Mouse (Mus musculus) G1E-ER4 (cell line): ENCODE results near the gene Gad2. TPM values are rescaled to one million over a fixed set of nuclear protein-coding genes. Genes with fewer than 3 reads are reported as not detected.

Source experiments
- GATA1 ChIP-seq: IDR thresholded peaks from one replicate; pipeline ENCODE4 v1.8.0; 2012; ENCODE audit warnings: low read length, inconsistent platforms
- polyA plus RNA-seq: library from polyadenylated mRNA; stranded (reverse); fragments of >175 nt; gene quantifications from 2 replicates; pipeline ENCODE4 v1.2.3, GENCODE M21; 2012

The Gad2 gene
- polyA plus RNA-seq, 1 experiment = not detected

DNA sequence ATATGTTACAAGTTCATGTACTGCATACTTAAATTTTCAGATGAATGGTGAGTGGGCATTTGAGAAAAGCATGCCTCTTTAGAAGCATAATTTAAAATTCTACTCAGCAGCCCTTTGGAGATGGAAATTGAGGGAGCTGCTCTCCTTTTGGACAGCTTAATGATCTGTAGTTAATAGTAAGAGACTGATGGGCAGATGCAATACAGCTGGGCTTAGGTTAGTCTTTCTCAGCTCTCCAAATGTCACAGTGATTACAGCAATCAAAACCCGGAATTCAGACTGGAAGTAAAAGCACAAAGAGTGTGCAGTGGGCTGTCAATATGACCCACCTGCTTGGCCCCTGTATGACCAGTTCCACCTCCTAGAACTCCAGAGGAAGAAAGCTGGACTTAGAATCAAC, 24.1 kb downstream of the Gad2 start:
- no peak for TF ChIP-seq GATA1

DNA sequence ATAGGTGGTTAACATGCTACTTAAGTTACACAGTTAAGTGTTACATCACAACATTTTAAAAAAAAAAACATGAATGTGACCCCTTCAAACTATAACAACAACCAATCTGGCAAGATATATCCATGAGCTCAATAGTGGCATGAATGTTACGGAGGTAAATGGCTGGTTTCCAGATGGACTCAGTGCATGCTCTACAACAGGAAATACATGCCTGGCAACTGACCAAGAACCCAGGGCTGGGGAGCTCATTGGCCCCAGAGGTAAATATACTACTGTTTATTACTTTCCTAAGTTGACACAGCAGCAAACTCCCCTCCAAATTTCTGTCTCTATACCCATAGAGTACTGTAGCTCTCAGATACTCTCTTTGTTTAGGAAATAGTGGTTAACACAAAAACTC, 26.4 kb downstream of the Gad2 start:
- TF ChIP-seq GATA1 = no peak

DNA sequence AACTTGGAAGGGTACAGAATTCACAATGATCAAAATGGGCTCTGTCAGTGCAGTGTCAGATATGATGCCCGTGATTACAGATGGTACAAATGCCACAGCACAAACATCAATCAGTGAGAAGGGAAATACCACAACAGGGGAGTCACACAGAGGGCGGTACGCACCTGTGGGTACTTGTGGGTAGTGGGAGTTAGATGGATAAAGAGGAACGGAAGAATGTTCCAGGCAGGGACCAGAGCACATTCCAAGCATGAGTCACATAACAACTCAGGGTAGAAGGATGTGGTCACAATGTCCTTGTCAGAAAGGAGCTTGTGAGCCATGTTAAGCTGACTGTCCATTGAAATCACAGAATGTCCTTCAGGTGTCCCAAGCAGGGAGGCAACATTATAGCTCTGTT, 29.8 kb downstream of the Gad2 start:
- TF ChIP-seq GATA1 = no peak

DNA sequence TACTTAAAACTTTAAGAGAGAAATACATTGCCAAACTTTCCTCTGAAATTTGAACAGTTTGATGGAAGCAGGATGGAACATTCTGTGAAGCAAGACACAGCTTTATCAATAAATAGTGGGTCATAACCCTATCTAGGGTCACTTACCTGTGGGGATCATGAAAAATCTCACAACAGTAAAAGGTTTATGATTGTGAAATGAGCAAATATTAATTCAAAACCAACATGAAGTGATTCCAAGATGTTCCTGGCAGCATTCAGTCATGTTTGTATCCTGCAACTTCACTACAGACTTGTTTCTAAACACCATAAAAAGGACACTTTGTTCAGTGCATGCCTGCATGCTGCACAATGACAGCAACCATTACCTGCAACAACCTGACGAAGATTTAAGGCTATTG, 41.7 kb downstream of the Gad2 start:
- TF ChIP-seq GATA1 = no peak

DNA sequence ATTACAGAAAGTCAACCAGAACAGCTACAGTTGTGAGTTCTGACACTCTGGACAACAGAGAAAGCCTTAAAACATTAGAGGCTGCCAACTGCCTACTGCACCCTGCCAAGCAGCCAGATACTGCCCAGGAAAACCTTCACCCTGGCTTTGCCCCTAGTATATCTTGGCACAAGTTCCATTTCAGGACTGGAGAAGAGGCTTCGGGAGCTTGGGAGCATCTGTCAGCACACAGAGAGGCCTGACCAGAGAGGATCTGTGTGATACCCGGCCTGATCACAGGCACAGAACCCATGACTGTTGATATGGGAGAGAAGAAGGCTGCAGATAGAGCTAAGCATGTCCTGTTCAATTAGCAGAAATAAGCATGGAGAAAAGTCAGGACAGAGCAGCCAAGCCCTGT, 48.4 kb downstream of the Gad2 start:
- TF ChIP-seq GATA1 = no peak

DNA sequence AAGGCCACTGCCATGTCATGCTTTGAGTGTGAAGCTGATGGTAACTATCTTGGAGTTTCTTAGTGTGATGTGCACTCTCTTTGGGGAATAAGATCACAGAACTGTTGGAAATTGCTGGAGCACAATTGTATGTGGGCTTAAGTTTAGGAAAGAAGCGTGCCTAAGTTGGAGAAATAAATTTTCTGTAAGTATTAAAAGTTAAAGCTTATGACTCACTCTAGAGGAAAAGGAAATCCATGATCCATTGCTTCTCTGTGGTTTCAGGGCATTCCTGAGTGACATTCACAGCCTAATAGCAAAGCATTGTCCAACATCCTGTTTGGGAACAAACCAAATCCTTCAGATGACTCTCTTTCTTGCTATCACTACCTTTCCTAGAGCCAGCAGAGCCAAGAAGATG, 49.3 kb downstream of the Gad2 start:
- TF ChIP-seq GATA1 = no peak

DNA sequence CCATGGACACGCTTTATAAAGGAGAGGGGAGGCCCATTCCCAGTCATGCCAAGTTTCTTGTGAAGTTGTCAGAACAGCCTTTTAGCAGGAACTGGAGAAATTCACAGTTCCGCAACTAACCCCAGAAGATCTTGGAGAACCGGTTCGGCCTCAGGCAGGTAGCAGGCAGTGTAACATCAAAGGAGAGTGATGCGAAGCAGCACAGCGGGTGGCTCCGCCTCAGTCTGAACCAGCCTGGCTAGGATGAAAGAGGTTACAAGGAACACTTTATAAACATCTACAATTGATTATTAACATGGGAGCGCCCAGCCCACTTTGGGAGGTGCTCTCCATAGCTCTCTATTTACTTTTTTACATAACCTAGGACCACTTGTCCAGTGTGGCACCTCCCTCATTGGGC, 55.1 kb downstream of the Gad2 start:
- TF ChIP-seq GATA1 = no peak

DNA sequence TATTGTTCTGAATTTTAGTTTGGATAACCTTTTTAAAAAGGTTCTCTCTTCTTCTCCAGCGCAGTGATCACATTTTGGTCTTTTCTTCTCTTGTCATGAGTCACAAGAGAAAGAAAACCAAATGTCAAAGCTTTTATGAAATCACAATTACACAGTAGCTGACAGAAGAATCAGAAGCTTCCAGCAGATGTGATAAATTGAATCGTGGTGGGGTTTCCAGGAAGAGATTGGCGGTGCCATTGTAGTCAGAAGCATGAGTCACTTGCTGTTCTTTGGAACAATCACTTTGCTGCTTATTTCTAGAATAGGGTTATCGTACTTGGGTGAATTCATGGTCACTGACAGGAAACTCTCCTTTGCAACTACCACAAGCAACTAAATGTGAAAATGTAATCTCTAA, 57.9 kb downstream of the Gad2 start:
- no peak for TF ChIP-seq GATA1

DNA sequence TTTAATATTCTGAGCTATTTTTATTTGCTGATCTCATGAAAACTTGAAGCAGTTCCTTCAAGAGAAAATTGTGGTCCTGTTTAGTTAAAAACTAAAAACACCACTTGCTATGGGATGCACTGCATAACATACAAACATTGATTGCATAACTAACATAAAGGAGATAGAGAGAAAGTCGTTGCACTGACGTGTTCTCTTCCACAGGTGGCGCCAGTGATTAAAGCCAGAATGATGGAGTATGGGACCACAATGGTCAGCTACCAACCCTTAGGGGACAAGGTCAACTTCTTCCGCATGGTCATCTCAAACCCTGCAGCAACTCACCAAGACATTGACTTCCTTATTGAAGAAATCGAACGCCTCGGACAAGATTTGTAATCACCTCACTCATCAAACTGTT, 68.0 kb downstream of the Gad2 start:
- no peak for TF ChIP-seq GATA1

DNA sequence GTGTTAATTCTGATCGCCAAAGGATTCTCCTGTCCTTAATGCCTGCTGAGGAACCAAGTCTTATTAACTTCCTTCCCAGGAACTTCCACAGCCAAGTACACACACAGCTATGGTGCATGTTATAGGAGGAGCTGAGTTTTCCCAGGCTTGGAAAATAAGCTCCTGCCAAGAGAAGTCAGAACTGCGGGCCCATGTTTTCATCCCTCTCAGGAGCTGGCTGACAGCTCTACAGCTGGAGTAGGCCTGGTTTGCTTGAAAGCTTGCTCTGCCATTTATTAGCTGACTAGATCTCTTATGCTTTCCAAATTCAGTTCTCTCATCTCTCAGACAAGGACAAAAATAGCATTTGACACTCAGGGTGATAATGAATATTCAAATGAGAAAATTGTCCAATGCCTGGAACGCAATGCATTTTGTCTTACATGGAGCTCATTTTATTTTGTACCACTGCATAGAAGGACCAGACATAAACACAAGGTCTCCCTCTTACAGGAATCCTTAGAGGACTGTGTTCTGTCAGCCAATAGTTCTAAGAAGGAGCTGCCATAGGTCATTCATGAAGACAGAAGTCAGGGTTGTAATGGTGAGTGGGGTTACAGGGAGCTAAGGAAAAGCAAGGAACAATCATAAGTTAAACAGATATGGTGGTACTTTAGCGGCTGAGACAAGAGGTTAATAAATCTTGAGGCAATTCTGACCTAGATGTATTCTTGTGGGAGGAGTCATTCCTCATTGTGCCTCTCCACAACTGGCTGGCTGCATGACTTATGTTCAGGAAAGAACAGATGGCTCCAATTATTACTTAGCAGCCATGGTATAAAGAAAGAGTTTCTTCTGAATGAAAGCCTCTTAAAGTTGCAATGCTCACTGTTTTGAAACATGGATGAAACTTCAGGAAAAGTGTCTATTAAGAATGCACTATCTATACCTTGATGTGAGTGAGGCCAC, 83.0 kb downstream of the Gad2 start:
- no peak for TF ChIP-seq GATA1

DNA sequence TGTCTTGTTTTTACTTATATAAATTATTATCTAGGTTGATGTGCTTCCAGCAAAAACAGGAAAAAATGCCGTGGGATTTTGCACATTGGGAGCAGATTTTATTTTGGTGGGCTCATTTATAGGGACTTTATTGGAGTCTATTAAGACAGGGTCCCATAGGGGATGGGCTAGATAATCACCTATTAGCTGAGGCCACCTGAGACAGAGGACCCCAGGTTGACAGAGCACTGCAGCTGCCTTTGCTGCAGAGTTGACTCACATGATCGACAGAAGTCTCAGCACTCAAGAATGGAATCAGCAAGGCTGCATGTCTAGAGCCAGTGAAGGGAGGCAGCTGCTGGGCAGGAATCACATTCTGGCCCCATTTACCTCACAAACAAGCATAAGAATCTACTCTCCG, 84.2 kb downstream of the Gad2 start:
- TF ChIP-seq GATA1 = no peak

DNA sequence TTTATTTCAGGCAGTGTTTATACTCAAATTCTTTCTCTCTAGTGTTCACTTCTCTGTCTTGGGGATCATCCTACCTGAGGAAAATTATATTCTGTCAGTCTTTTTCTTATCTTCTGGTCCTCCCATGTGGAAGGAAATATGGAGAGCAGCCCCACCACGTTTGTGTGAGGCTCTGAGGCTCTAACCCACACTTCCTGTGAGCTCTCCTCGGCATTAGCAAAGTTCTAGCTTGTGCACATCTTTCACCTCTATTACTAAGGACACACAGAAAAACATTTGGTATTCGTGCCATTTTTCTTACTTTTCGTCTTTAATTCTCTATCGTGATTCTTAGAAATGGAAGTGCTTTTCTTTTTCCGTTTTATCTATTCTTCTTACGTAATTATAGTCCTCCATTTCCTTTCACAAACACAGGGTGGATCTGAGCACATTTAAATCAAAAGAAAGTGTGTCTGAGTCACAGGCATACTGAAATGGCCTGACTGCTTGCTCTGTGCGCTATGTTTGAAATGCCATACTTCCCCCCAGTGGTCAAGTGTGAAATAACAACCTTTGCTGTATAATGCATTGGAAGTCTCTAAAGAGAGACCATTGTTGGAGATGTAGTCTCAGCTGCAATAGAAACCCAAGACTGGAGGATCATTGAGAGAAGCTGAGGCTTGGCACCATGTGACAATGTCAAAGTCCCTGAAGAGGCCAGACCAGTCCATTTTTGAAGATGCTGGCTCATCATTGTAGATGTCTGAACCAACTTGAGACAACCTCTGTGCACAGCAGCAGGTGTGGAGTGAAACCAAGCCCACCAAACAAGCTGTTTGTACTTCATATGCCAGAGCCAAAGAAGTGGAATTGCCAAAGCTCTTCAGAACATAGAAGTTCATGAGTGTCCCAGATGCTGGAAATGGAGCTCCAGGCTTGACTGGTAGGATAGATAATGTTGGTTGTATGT, 99.8 kb downstream of the Gad2 start:
- TF ChIP-seq GATA1 = no peak

DNA sequence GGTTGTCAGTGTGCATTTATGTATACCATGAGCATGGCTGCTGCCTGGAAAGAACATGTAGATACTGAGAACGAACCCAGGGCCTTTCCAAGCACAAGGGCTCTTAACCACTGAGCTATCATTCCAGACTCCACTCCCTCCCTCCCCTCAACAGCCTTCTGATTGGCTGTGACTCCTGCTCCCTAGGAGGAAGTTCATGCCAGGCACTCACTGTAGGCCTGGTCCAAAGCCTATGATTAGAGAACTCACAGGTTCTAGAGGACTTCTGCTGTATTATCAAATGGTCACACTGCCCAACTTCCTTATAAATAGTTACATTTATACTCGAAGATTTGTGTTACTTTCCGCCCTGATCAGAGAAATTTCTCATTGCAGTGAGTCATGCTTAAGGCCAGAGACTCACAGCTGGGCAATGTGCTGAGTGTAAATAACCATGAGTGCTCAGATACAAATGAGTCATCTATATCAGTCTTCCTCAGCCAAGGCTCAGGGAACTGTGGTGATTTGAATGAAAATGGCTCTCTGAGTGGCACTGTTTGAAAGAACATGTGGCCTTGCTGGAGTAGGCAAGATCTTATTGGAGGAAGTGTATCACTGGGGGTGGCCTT, 102.0 kb downstream of the Gad2 start:
- no peak for TF ChIP-seq GATA1

DNA sequence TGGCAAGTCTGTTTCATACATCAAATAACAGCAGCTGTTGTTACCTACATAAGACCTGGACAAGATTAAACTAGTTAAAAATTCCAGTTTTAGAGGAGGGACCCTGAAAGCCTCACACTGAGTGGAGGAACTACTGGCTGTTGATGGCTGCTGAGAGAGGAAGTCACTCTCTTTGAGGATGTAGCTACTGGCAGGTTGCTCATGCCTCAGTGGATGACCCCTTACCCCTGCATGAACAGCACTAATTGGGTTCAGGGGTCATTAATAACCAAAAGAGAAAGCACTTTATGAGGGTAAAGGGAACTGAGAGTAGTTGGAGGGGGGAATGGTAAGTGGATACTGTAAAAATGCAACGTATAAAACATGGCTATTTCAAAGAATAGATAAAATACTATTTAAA, 105.1 kb downstream of the Gad2 start:
- TF ChIP-seq GATA1 = no peak

DNA sequence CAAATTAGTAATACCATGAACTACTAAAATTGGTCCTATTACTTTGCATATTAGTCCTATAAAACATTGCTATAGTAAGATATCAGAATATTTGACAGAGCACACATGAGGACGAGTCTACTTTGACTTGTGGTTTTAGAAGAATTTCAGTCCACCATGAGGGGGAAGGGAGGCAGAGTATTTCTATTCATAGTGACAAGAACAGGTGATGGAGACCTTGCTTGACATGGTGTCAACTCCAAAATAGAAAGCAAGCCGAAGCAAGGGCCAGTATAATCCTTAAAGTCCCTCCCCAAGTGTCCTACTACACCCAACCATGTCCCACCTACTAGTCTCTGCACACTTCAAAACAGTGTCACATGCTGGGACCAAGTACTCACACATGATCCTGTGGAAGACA, 114.1 kb downstream of the Gad2 start:
- no peak for TF ChIP-seq GATA1

DNA sequence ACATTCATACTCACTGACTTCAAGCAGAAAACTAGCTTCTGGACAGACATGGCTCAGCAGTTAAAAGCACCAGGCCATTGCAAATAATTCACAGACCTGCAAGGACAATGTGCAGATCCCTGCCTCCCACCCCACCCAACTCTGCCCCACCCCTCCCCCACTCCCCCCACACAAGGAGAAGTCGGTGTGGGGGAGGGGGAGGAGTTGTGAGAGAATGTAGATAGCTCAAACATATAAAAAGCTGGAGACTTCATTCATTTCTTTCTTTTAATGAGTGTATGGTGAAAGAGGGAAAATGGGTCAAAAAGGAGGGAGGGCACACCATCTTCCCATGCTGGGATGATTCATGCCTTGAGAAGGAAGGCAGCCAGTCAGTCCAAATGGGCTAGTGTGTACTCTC, 117.4 kb downstream of the Gad2 start:
- no peak for TF ChIP-seq GATA1
